Mouse (Mus musculus): Measurements from ENCODE around the gene Krtap17-1.

DNA sequence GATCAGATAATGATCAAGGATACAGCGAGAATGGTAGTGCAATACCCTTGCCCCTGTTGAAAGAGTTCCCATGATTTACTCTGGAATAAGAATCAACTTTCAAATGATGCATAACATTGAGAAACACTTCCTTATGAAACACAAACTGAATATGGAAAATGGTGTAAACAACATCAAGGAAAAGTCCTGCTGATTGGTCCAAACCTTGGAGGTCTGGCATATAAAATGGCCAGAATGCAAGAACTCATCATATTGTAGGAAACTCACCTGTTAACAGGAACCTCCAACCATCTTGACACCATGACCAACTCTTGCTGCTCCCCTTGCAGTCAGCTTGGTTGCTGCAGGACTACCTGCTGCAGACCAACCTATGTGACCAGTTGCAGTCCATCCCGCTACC lies 45.6 kb downstream of the Krtap17-1 start, which contains the start of gene Krtap9-5:
- TF ChIP-seq FLI1 (IDR thresholded peaks at IDR 0.05; ENCODE audit: low read length) (no peak), GATA1 (IDR thresholded peaks at IDR 0.05; ENCODE audit: borderline replicate concordance, low read length) (no peak)

All from megakaryocyte, embryonic 14.5 days (primary cell).